Mouse (Mus musculus) stomach, embryonic 15.5 days (tissue): ENCODE data around the gene Cnih2. TPM values are rescaled to one million over a fixed set of nuclear protein-coding genes. Genes with fewer than 3 reads are reported as not detected.
A peak's percentile ranks its signal among the peaks of the same experiment; 100 is the strongest.

Experiments
- ATAC-seq: fragments of 200-750 bp; cut with Nextera tagmentation; 2 replicates; pipeline ENCODE4 v1.8.0; 2017; ENCODE audit warnings: low read depth, moderate number of reproducible peaks, moderate TSS enrichment; ENCODE audit not compliant: insufficient read depth, low FRiP score
- H3K27ac ChIP-seq: fragments of 300-500 bp; sonication (generic); 2 replicates; pipeline ENCODE4 v1.5.1; 2015; ENCODE audit warnings: mild to moderate bottlenecking, inconsistent platforms
- H3K27me3 ChIP-seq: fragments of 300-500 bp; sonication (generic); replicated peaks from 2 replicates; pipeline ENCODE4 v1.6.1; 2015; ENCODE audit warnings: inconsistent platforms
- H3K36me3 ChIP-seq: fragments of 300-500 bp; sonication (generic); 2 replicates; pipeline ENCODE4 v1.6.1; 2015; ENCODE audit warnings: inconsistent platforms
- H3K4me1 ChIP-seq: fragments of 300-500 bp; sonication (generic); 2 replicates; pipeline ENCODE4 v1.6.1; 2015; ENCODE audit warnings: inconsistent platforms
- H3K4me2 ChIP-seq: fragments of 300-500 bp; sonication (generic); 2 replicates; pipeline ENCODE4 v1.6.1; 2015; ENCODE audit warnings: mild to moderate bottlenecking, inconsistent platforms
- H3K4me3 ChIP-seq: fragments of 300-500 bp; sonication (generic); replicated peaks from 2 replicates; pipeline ENCODE4 v1.5.1; 2015; ENCODE audit warnings: inconsistent platforms
- H3K9ac ChIP-seq: fragments of 300-500 bp; sonication (generic); 2 replicates; pipeline ENCODE4 v1.6.1; 2015; ENCODE audit warnings: inconsistent platforms
- H3K9me3 ChIP-seq: fragments of 300-500 bp; sonication (generic); 2 replicates; pipeline ENCODE4 v1.6.1; 2016; ENCODE audit warnings: inconsistent platforms
- WGBS: fragments of 180-500 bp; shearing (Covaris S2); methylation state at CpG from one replicate; pipeline ENCODE4 v1.1.7; 2015; 5-methylcytosine and 5-hydroxymethylcytosine counted together
- polyA plus RNA-seq: library from polyadenylated mRNA; unstranded; fragments of >200 nt; fragmentation: Nextera tagmentation; extraction: Ambion mirVana; gene quantifications from 2 replicates; pipeline ENCODE4 v1.2.1, GENCODE M21; 2015

The Cnih2 gene
- 15.1 and 16.6 TPM in 2 replicates for polyA plus RNA-seq

- H3K27ac ChIP-seq: no peak within 1 kb of the TSS
These were observed at the start of gene Cnih2 for GRCm38 (mm10) chr19:5098363-5099143. Gene Cnih2 (minus strand): TSS chr19:5098521.

GRCm38 (mm10) chr19:5139640-5140039 lies 41.3 kb upstream of the Cnih2 start:
- peak; percentile 10; the same call in 1 of the 2 replicates for ATAC-seq
- WGBS: 4% methylated on average over 2 of the region's 2 CpGs

More at GRCm38 (mm10) chr19:5098363-5099143, at the start of gene Cnih2:
- Histone ChIP-seq H3K4me1 (peaks cover 30% of the 10 kb centered on the region), H3K9ac (peak within 1 kb of the TSS; percentile 60), H3K36me3 (peaks cover 34% of the 10 kb centered on the region), H3K4me3 (peak within 1 kb of the TSS; percentile 61), H3K4me2 (peak within 1 kb of the TSS; percentile 100), H3K27me3 (no peaks in the 10 kb centered on the region), H3K9me3 (no peaks in the 10 kb centered on the region)
- 4% methylated on average over 38 of the region's 48 CpGs for WGBS
- peak; percentile 44 for ATAC-seq

GRCm38 (mm10) chr19:5131237-5131636 lies 32.9 kb upstream of the Cnih2 start:
- Histone ChIP-seq H3K4me2 (no peak overlapping the region), H3K36me3 (peaks cover 15% of the 10 kb centered on the region; the same call in 1 of the 2 replicates), H3K9ac (no peak overlapping the region), H3K27me3 (no peaks in the 10 kb centered on the region), H3K27ac (no peak overlapping the region), H3K4me1 (no peaks in the 10 kb centered on the region), H3K9me3 (no peaks in the 10 kb centered on the region), H3K4me3 (no peak overlapping the region)
- no peak for ATAC-seq
- 68% methylated on average over 4 of the region's 4 CpGs for WGBS

More at GRCm38 (mm10) chr19:5139640-5140039, 41.3 kb upstream of the Cnih2 start:
- H3K4me1 ChIP-seq: no peaks in the 10 kb centered on the region
- peaks cover 11% of the 10 kb centered on the region for H3K36me3 ChIP-seq
- H3K27me3 ChIP-seq: no peaks in the 10 kb centered on the region
- H3K9ac ChIP-seq: no peak overlapping the region
- no peak overlapping the region for H3K4me2 ChIP-seq
- H3K27ac ChIP-seq: no peak overlapping the region
- H3K4me3 ChIP-seq: no peak overlapping the region
- H3K9me3 ChIP-seq: no peaks in the 10 kb centered on the region

DNA sequence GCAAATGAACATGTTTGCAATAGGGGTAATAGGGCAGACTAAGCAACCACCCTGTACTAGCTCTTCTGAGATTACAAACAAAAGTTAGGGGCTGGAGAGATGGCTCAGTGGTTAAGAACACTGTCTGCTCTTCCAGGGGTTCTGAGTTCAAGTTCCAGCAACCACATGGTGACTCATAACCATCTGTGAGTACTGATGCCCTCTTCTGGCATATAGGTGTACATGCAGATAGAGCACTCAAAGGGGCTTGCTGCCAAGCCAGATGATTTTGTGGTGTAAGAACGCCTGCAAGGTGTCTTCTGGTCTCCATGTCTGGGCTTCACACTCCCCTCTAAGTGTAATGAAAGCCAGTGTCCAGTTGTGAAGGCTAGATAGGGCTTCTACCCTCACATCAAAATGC lies 31.4 kb upstream of the Cnih2 start:
- H3K4me2 ChIP-seq: no peak overlapping the region
- 0 out of 2 replicates have a peak, but pooled peaks cover 10% of the 10 kb centered on the region for H3K36me3 ChIP-seq
- H3K4me1 ChIP-seq: no peaks in the 10 kb centered on the region
- no peak overlapping the region for H3K9ac ChIP-seq
- H3K27me3 ChIP-seq: no peaks in the 10 kb centered on the region
- WGBS: 48% methylated on average over 1 of the region's 1 CpGs
- no peak overlapping the region for H3K4me3 ChIP-seq
- ATAC-seq: no peak
- no peaks in the 10 kb centered on the region for H3K9me3 ChIP-seq
- H3K27ac ChIP-seq: no peak overlapping the region

DNA sequence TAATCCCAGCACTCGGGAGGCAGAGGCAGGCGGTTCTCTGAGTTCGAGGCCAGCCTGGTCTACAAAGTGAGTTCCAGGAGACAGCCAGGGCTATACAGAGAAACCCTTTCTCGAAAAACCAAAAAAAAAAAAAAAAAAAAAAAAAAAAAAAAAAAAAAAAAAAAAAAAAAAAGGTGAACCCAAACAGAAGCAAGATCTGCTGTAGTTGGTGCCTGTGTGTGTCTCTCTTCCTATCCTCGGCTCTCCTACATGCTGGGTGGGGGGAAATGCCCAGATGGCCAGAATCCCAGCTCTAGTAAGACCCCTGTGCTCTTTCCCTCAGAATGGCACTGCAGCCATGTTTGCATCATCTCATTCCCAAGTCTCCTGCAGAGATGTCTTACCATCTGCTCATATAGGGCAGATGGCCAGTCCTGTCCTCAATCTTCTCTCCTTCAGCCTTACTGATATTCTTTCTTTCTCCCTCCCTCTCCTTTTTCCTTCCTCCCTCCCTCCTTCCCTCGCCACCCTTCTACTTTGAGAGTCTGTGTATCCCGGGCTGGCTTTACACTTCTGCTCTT lies 25.8 kb upstream of the Cnih2 start:
- Histone ChIP-seq H3K4me2 (no peak overlapping the region), H3K4me1 (no peaks in the 10 kb centered on the region), H3K27me3 (no peaks in the 10 kb centered on the region), H3K27ac (no peak overlapping the region), H3K9me3 (no peaks in the 10 kb centered on the region), H3K9ac (no peak overlapping the region), H3K4me3 (no peak overlapping the region), H3K36me3 (no peaks in the 10 kb centered on the region)
- WGBS: 64% methylated on average over 7 of the region's 7 CpGs
- ATAC-seq: no peak

GRCm38 (mm10) chr19:5123241-5123640 lies 24.9 kb upstream of the Cnih2 start:
- Histone ChIP-seq H3K9me3 (no peaks in the 10 kb centered on the region), H3K36me3 (no peaks in the 10 kb centered on the region), H3K27ac (no peak overlapping the region), H3K27me3 (no peaks in the 10 kb centered on the region), H3K4me3 (no peak overlapping the region), H3K4me1 (0 out of 2 replicates have a peak, but pooled peaks cover 6% of the 10 kb centered on the region), H3K4me2 (no peak overlapping the region), H3K9ac (no peak overlapping the region)
- no peak for ATAC-seq
- WGBS: 78% methylated on average over 3 of the region's 3 CpGs

DNA sequence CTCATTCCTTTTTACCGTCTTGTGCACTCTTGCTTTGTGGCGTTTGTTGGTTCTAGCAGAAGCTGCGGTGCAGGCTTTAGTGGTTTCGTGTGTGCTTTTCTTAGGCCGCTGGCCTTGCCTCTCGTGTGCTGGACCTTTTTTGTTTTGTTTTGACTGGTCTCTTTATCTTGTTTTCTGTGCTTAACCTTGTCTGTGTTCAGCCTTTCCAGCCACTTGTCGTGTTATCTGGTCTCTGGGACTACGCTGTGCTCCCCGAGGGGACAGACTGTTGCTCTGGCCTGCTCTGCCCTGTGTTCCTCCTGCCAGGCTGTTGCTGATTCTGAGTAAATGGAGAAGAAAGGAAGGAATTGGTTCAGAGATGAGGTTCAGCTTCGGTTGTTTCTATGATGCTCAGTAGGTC lies 24.2 kb upstream of the Cnih2 start:
- Histone ChIP-seq H3K9ac (no peak overlapping the region), H3K36me3 (no peaks in the 10 kb centered on the region), H3K27ac (no peak overlapping the region), H3K27me3 (no peaks in the 10 kb centered on the region), H3K4me3 (no peak overlapping the region), H3K9me3 (no peaks in the 10 kb centered on the region), H3K4me1 (0 out of 2 replicates have a peak, but pooled peaks cover 6% of the 10 kb centered on the region), H3K4me2 (no peak overlapping the region)
- no peak for ATAC-seq
- 64% methylated on average over 10 of the region's 10 CpGs for WGBS

DNA sequence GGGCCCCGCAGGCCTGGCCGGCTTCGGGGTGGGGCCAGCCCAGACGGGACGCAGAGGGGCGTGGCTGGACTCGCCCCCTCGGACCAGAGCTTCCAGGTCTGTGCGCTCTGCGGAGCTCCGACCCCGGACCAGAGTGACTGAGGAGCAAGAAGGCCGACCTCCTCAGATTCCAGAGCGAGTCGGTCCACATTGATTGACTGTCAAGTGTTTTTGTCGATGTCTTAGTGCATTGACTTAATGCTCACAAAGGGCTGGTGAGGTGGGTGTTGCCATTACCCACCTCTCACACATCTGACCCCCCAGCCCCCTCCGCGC lies 20.0 kb upstream of the Cnih2 start, which contains the start of gene Klc2:
Gene Klc2, minus strand, starts transcription at position 177 of the 315 bp plus-strand sequence.
- no peaks in the 10 kb centered on the region for H3K9me3 ChIP-seq
- peak within 1 kb of the TSS; percentile 62 for H3K9ac ChIP-seq
- peak; percentile 90; the same call in 1 of the 2 replicates for ATAC-seq
- H3K36me3 ChIP-seq: no peaks in the 10 kb centered on the region
- H3K4me1 ChIP-seq: peaks cover 14% of the 10 kb centered on the region
- peak within 1 kb of the TSS; percentile 92 for H3K27ac ChIP-seq
- peak within 1 kb of the TSS; percentile 76 for H3K4me2 ChIP-seq
- H3K27me3 ChIP-seq: no peaks in the 10 kb centered on the region
- H3K4me3 ChIP-seq: peak within 1 kb of the TSS; percentile 89
- WGBS: 1% methylated on average over 18 of the region's 18 CpGs

- peaks cover 14% of the 10 kb centered on the region for H3K4me1 ChIP-seq
These were observed 19.4 kb upstream of the Cnih2 start for GRCm38 (mm10) chr19:5117494-5118383.

DNA sequence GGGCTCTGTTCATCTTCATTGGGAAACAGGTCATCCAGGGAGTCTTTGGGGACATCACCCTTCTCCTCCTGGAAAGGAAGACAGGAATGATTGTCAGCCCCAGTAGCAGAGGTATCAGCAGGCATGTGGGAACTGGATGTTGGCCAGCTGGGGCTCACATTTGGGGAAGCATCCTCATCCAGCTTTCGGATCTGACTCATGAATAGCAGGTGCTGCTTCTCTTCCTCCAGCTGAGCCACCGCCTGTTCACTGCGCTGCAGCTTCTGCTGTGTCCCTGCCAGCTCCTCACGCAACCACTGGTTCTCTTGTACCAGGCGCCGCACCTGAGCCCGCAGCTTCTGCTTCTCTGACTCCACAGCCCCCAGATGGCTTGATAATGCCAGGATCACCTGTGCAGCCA lies 15.5 kb upstream of the Cnih2 start:
- Histone ChIP-seq H3K9me3 (no peaks in the 10 kb centered on the region), H3K4me1 (peaks cover 17% of the 10 kb centered on the region), H3K27me3 (no peaks in the 10 kb centered on the region), H3K9ac (no peak overlapping the region), H3K27ac (no peak overlapping the region), H3K36me3 (peaks cover 21% of the 10 kb centered on the region), H3K4me3 (no peak overlapping the region), H3K4me2 (no peak overlapping the region)
- ATAC-seq: no peak
- WGBS: 92% methylated on average over 7 of the region's 7 CpGs

More at GRCm38 (mm10) chr19:5117494-5118383, 19.4 kb upstream of the Cnih2 start:
- no peaks in the 10 kb centered on the region for H3K9me3 ChIP-seq
- H3K4me2 ChIP-seq: peak overlapping the region; percentile 76
- H3K27me3 ChIP-seq: no peaks in the 10 kb centered on the region
- peak overlapping the region; percentile 62 for H3K9ac ChIP-seq
- H3K4me3 ChIP-seq: peak overlapping the region; percentile 89
- ATAC-seq: peak; percentile 83
- H3K27ac ChIP-seq: peak overlapping the region; percentile 92
- H3K36me3 ChIP-seq: no peaks in the 10 kb centered on the region; the same call in 1 of the 2 replicates
- under 1% methylated on average over 82 of the region's 83 CpGs for WGBS

- H3K27me3 ChIP-seq: no peaks in the 10 kb centered on the region
- H3K36me3 ChIP-seq: peaks cover 21% of the 10 kb centered on the region
- no peak overlapping the region for H3K4me2 ChIP-seq
- H3K9me3 ChIP-seq: no peaks in the 10 kb centered on the region
- no peak overlapping the region for H3K4me3 ChIP-seq
- ATAC-seq: no peak
- H3K27ac ChIP-seq: no peak overlapping the region; the same call in 1 of the 2 replicates
- H3K4me1 ChIP-seq: peaks cover 30% of the 10 kb centered on the region
- 75% methylated on average over 19 of the region's 19 CpGs for WGBS
- H3K9ac ChIP-seq: no peak overlapping the region
These were observed 11.5 kb upstream of the Cnih2 start for GRCm38 (mm10) chr19:5109659-5110453.
